Mouse (Mus musculus): Measurements from ENCODE around the gene Trib3.
"Not testable (repeated sequence)": the region's sequence is repeated elsewhere in the genome, so short reads cannot be mapped to it uniquely, and the experiment has no call there.

Gene Trib3

GRCm38 (mm10) chr2:152343329-152344213 lies at the start of gene Trib3:
Gene Trib3 (minus strand): TSS chr2:152344032.
- peak; percentile 71 for DNase-seq

GRCm38 (mm10) chr2:152393225-152394017 lies 49.6 kb upstream of the Trib3 start:
- no peak for DNase-seq

GRCm38 (mm10) chr2:152392786-152393185 lies 49.0 kb upstream of the Trib3 start:
- peak; percentile 72 for DNase-seq

- DNase-seq: no peak
Observed at GRCm38 (mm10) chr2:152384191-152384590, 40.4 kb upstream of the Trib3 start.

GRCm38 (mm10) chr2:152376345-152376741 lies 32.5 kb upstream of the Trib3 start, which contains the start of gene Nrsn2:
Gene Nrsn2 (minus strand): TSS chr2:152376638.
- no peak for DNase-seq

- no peak for DNase-seq
Observed at GRCm38 (mm10) chr2:152375652-152376344, 32.0 kb upstream of the Trib3 start.

GRCm38 (mm10) chr2:152373547-152373946 lies 29.7 kb upstream of the Trib3 start:
- DNase-seq: no peak

GRCm38 (mm10) chr2:152372661-152373060 lies 28.8 kb upstream of the Trib3 start:
- DNase-seq: no peak

GRCm38 (mm10) chr2:152372104-152372503 lies 28.3 kb upstream of the Trib3 start:
- no peak for DNase-seq

GRCm38 (mm10) chr2:152368532-152369140 lies 24.8 kb upstream of the Trib3 start:
- DNase-seq: peak; percentile 51

- no peak for DNase-seq
Observed at GRCm38 (mm10) chr2:152367917-152368316, 24.1 kb upstream of the Trib3 start.

GRCm38 (mm10) chr2:152363245-152364147 lies 19.7 kb upstream of the Trib3 start:
- DNase-seq: peak; percentile 97

GRCm38 (mm10) chr2:152361193-152361592 lies 17.4 kb upstream of the Trib3 start:
- DNase-seq: no peak

- DNase-seq: peak; percentile 82
Observed at GRCm38 (mm10) chr2:152360271-152360775, 16.5 kb upstream of the Trib3 start.

- peak; percentile 63 for DNase-seq
Observed at GRCm38 (mm10) chr2:152359616-152360015, 15.8 kb upstream of the Trib3 start.

- DNase-seq: not testable (repeated sequence)
Observed at GRCm38 (mm10) chr2:152358977-152359376, 15.1 kb upstream of the Trib3 start.

- no peak for DNase-seq
Observed at GRCm38 (mm10) chr2:152357254-152357653, 13.4 kb upstream of the Trib3 start.

GRCm38 (mm10) chr2:152349842-152350540 lies 6.2 kb upstream of the Trib3 start:
- peak; percentile 67 for DNase-seq

- DNase-seq: no peak
Observed at GRCm38 (mm10) chr2:152349205-152349604, 5.4 kb upstream of the Trib3 start.

- no peak for DNase-seq
Observed at GRCm38 (mm10) chr2:152347722-152348121, 3.9 kb upstream of the Trib3 start.

All from kidney, adult 9 months (tissue).